Mouse (Mus musculus) left cerebral cortex, adult 2 months (tissue): ENCODE measurements around the gene Dnajb12. TPM values are rescaled to one million over a fixed set of nuclear protein-coding genes. Genes with fewer than 3 reads are reported as not detected.
A peak's percentile ranks its signal among the peaks of the same experiment; 100 is the strongest.

ENCODE experiments used
- DNase-seq, 2 experiments: peaks; one replicate each; pipeline ENCODE4 v3.0.0; 2021 to 2022; ENCODE audit warnings: low spot score in 2 of 2, mixed read lengths in 1 of 2; ENCODE audit errors: extremely low spot score in 1 of 2
- H3K27ac ChIP-seq: fragments of 200-600 bp; 2 replicates; pipeline ENCODE4 v1.8.1; 2022
- H3K4me3 ChIP-seq: fragments of 200-600 bp; 2 replicates; pipeline ENCODE4 v1.8.1; 2022
- CTCF ChIP-seq: fragments of 200-600 bp; IDR thresholded peaks from 2 replicates; pipeline ENCODE4 v1.8.1; 2022; ENCODE audit warnings: antibody characterized with exemption, mild to moderate bottlenecking, moderate library complexity
- intact Hi-C: fragments of 180-260 bp; cut with DNase I; formaldehyde crosslinking; loops from one replicate; pipeline ENCODE4 v1.15.1; 2025
- total RNA-seq, 2 experiments: library from RNA; stranded (reverse); gene quantifications; 2 replicates each; pipeline ENCODE4 v1.2.3; 2021

Gene Dnajb12
- total RNA-seq, 2 experiments from 2014 or later = 50.6 to 52.2 TPM

DNA sequence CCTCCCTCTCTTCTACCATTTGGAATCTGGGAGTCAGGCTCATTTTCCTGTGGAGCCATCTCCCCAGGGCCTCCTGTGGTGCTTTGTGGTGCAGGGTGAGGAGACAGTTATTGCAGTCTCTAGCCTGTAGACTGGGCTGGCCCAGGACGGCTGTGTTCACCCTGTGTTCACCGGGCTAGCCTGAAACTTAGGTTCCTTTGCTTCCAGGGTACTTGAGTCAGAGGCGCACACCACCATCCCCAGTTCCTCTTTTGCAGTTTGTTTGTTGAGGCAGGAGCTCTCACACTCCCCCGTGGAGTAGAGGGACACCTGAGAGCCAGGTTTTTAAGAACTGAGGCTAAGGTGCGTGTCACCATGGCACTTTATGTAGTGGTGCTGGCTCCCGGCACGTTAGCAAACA lies 10.0 kb downstream of the Dnajb12 start:
- TF ChIP-seq CTCF = no peak
- Histone ChIP-seq H3K27ac (no peak overlapping the region; the same call in 1 of the 2 replicates), H3K4me3 (no peak overlapping the region)
- DNase-seq = no peak
- intact Hi-C loops = loop anchor here (10.0 kb wide), 1 partner anchor 355 kb away; no protein-coding TSS in a partner anchor

DNA sequence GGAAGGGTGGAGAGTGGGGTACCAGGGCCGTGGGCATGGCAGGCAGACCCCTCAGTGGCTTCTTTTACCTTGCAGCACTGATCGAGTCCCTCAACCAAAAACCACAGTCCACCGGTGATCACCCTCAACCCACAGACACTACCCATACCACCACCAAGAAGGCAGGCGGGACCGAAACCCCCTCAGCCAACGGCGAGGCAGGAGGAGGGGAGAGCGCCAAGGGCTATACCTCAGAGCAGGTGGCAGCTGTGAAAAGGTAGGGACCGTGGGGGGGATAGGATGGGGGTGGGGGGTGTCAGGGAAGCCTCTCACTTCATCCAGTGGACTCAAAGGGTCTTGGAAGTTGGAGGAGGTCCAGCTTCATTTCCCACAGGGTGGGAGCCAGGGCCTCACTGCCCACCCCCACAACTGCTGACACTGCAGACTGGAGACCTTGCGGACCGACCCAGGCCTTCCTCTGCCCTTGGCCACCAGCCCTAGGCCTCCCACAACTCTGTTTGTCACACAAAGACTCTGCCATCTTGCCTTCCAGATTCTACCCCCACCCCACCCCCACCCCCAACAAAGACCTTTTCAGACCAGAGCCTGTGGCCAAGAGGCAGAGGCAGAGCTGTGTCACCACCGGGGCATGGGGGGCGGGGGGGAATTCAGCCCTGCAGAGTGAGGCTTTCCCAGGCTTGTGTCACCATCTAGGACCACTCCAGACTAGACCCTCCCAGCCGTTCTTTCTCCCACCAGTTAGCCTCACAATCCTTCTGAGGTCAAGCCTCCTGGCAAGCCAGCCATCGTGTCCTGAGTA lies 10.8 kb downstream of the Dnajb12 start:
- TF ChIP-seq CTCF = no peak

DNA sequence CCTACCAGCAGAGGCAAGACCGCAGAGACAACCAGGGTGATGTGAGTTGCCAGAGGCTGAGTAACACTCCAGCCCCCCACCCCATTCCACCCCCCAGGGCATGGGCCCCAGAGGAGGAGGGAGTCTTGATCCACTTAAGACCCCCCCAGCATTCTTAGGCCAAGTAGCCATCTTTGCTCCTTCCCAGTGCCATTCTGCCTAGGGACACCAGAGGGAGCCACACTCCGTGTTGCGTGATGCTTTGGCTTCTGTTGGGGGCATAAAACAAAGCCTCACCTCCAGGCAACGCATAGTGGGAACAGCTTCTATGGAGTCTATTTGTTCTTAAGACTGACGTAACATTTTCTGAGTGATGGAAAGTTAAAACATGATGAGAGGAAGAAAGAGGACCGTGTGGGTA lies 13.6 kb downstream of the Dnajb12 start:
- peak; percentile 70 to 79 for DNase-seq
- peak; percentile 91 for TF ChIP-seq CTCF
- no peak overlapping the region for H3K4me3 ChIP-seq
- intact Hi-C loops = no loop called here
- peak overlapping the region; percentile 41; the same call in 1 of the 2 replicates for H3K27ac ChIP-seq

More for the DNA sequence above, 10.8 kb downstream of the Dnajb12 start:
- intact Hi-C loops = loop anchor here (10.0 kb wide), 1 partner anchor 355 kb away; no protein-coding TSS in a partner anchor
- Histone ChIP-seq H3K4me3 (no peak overlapping the region), H3K27ac (peak overlapping the region; percentile 50; the same call in 1 of the 2 replicates)
- no peak for DNase-seq

DNA sequence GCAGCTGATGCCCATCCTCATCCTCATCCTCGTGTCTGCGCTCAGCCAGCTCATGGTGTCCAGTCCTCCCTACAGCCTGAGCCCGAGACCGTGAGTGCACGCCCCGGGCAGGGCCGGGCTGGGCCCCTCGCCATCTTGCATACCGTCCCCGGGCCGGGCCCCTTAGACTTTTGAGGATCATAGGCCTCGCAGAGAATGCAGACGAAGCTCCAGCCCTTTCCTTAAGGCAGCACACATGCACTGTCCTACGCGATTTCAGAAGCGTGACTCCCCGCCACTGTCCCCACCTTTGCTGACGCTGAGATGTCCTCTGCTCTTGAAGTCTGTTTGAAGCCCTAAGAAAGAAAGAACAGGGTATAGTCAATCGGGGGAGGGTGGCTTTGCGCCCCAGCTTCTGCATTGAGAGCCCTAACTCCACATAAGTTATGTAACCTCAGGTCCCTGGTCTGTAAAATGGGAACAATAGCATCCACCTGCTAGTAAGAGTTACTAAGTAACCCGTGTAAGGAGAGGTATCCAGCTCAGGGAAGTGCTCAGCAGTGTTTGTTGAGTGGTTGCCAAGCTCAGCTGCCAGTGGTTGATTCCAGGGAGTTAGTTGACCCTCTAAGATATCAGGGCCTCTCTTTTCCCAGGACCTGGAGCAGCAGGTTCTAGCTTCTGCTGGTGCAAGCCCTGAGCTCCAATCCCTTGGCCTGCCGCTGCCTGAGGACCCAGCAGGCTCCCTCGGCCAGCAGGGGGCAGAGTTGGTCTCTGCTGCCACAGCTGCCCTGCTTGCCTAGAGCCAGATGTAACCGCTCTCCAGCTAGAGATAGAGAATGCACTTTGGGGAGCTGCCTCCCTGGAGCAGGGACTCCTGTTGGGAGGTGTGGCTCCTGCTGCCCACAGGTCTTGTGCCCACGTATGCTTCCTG lies 15.2 kb downstream of the Dnajb12 start:
- TF ChIP-seq CTCF = peak; percentile 87
- H3K27ac ChIP-seq = peak overlapping the region; percentile 47
- no peak overlapping the region for H3K4me3 ChIP-seq
- intact Hi-C loops = loop anchor here (1.0 to 5.0 kb wide), 3 partner anchors 108 to 213 kb away; partner anchors contain the start of genes Anapc16, Ascc1 and Spock2
- peak; percentile 81 to 86 for DNase-seq

DNA sequence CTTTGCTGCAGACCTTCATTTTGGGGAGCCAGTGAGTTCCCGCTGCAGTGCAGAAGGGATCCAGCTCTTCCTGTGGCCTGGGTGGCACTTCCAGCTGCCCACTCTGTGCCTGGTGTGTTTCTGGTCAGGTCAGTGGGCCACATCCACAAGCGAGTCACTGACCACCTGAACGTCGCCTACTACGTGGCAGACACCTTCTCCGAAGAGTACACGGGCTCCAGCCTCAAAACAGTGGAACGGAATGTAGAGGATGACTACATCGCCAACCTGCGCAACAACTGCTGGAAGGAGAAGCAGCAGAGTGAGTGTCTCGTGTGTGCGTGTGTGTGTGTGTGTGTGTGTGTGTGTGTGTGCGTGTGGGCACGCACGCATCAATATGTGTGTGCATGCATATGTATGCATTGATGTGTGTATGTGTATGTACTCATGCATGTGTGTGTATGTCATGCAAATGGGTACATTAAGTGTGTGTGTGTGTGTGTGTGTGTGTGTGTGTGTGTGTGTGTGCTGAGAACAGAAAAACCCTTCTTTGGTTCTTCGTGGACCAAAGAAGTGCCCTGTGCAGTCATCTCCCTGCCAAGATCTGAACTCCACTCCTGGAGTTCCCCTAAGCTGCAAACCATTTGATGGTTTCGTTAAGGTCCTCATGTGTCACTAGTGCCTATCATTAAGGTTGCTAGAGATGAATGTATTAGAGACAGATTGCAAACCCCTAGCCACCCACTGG lies 16.3 kb downstream of the Dnajb12 start:
- no peak for TF ChIP-seq CTCF
- no peak overlapping the region for H3K4me3 ChIP-seq
- H3K27ac ChIP-seq = peak overlapping the region; percentile 98
- intact Hi-C loops = loop anchor here (1.0 to 5.0 kb wide), 3 partner anchors 55 to 212 kb away; partner anchors contain the start of genes Anapc16, Ascc1 and Spock2
- DNase-seq = no peak

DNA sequence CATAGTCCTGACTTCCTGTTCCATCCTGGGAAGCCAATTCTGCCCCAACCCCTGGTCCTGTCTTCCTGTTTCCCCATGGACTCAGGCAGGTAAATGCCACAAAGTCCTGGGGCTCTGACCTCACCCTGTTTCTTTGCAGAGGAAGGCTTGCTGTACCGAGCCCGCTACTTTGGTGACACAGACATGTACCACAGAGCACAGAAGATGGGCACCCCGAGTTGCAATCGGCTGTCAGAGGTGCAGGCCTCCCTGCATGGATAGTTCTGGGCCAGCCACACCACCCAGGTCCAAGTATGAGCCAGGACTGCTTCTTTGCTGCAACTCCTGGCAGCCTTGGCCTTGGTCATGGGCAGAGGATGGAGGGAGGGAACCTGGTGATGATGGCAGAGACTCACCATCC lies 16.9 kb downstream of the Dnajb12 start:
- H3K27ac ChIP-seq = peak overlapping the region; percentile 98
- no peak overlapping the region for H3K4me3 ChIP-seq
- no peak for TF ChIP-seq CTCF
- intact Hi-C loops = loop anchor here (1.0 to 5.0 kb wide), 2 partner anchors 54 to 211 kb away; partner anchors contain the start of gene Spock2
- DNase-seq = no peak

DNA sequence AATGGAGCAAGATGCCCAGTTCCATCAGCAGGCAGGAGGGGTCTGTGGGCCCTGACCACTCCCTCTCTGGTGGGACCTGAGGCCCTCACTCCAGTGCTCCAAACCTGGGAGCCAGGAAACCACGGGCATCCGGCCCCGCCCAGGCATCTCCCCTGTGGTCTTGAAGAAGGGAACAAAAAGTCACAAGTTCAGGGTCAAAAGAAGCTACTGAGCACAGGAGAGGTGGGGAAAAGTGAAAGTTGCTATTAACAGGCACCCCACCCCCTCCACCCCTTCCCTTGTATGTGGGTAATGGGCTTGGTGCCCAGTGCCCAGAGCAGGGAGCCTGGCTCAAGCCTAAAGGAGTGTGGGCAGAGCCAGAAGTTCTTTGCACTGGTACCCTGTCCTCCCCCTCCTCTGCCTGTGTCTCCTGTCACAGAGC lies 17.6 kb downstream of the Dnajb12 start:
- intact Hi-C loops = loop anchor here (1.0 to 5.0 kb wide), 2 partner anchors 53 to 210 kb away; partner anchors contain the start of gene Spock2
- TF ChIP-seq CTCF = no peak
- Histone ChIP-seq H3K27ac (peak overlapping the region; percentile 98), H3K4me3 (peak overlapping the region; percentile 13)
- no peak for DNase-seq

DNA sequence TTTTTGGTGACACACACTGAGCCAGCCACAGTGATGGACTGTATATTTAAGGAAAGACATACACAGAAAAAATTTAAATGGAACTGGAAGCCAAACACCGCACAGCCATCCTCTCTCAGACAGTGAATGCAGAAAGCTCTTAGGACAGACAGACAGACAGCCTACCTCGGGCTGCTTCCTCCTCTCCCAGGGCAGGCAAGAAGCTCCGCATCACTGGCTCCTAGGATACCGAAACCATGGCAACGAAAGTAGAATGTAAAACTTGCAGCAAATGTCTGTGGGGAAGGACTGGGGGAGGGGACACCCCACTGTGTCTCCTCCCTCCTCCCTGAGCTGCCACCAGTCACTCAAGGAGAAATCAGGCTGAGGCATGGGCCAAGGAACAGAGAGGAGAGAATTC lies 18.2 kb downstream of the Dnajb12 start:
- peak; percentile 71 to 85 for DNase-seq
- intact Hi-C loops = loop anchor here (5.0 kb wide), 1 partner anchor 210 kb away; the partner anchor contains the start of gene Spock2
- Histone ChIP-seq H3K4me3 (peak overlapping the region; percentile 13), H3K27ac (peak overlapping the region; percentile 98)
- TF ChIP-seq CTCF = no peak

DNA sequence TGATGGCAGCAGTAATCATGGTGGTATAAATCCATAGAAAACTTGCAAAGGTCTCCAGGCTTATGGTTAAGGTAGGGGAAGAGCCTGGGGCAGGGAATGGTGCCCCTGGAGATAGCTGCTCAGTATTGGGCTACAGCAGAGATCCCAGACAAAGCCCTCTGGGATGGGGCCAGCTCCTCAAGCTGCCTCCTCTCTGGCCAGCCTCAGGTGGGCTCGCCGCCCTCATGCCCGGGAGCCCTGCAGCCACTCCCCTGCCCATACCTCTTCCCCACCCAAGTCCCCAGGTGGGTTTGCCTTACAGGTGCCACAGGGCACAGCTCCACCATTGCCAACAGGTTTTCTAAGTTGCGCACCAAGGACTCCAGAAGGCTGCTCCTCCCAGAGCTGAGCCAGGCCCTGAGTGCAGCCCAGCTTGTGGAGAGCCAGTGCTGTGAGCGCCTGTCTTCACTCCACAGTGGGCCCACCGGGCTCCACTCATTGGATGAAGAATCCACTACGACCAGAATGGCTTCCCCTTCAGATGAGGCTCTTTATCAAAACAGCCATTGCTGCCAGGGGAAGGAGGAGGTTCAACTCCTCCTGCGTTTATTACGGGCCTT lies 18.9 kb downstream of the Dnajb12 start:
- peak overlapping the region; percentile 98 for H3K27ac ChIP-seq
- DNase-seq = no peak
- H3K4me3 ChIP-seq = no peak overlapping the region
- no peak for TF ChIP-seq CTCF
- intact Hi-C loops = loop anchor here (5.0 kb wide), 1 partner anchor 209 kb away; the partner anchor contains the start of gene Spock2

DNA sequence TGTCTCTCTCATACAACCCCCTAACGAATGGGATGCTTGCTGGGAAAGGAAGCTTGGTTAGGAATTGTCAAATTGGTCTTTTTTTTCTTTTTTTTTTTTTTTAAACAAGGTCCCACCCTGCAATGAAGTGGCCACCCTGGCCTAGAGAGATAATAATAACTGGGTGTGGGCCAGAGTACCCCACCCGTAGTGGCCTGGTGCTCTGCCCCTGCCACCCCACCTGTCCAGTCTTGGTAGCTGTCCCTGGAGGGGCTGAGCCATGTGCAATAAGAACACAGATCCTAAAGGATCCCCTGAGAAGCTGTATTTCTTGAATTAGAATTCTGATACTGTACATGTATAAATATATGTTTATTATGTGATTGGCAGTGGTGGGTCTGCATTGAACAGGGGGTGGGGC lies 19.6 kb downstream of the Dnajb12 start:
- intact Hi-C loops = loop anchor here (5.0 kb wide), 1 partner anchor 208 kb away; the partner anchor contains the start of gene Spock2

More for the DNA sequence above, 19.6 kb downstream of the Dnajb12 start:
- no peak for DNase-seq
- H3K4me3 ChIP-seq = no peak overlapping the region
- no peak for TF ChIP-seq CTCF
- H3K27ac ChIP-seq = peak overlapping the region; percentile 98
